8 mouse cellular contexts compared by ENCODE assay signal in the genomic region with DNA sequence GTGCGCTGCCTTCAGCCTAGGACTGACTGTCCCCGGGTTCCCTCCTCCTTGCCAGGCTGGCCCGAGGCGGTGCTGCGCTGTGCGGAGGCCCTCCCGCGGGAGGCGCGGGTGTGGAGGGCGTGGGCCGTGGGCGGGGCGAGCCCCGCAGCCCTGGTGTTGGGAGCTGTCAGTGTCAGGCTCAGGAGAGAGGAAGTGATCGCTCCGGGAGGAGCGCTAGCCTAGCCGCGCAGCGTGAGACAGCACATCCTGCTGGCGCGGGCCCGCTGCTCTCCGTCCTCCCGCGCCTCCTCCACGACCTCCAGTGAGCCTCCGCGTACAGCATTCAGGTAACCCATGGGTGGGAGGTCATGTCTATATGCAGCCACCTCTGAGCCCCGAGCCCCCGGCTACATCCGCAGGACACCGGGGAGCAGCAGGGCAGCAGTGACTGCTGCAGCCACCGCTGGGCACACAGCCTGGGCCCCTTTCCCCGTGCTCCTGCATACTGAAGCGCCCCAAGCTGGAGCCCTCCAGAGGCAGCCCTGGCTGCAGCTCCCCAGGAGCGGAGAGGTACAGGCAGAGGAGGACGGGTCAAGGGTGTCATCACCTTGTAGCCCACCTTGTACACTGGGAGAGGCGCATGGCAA. TPM values are rescaled to one million over a fixed set of nuclear protein-coding genes. Genes with fewer than 3 reads are reported as not detected.
A peak's percentile ranks its signal among the peaks of the same experiment; 100 is the strongest.
DNase-seq lines count a peak whose midpoint lies in the region; ATAC-seq and TF ChIP-seq lines count a peak whose summit lies in the region.

Gene Dync1i1, plus strand, starts transcription at position 29 of the 626 bp plus-strand sequence.

- peak within 1 kb of the TSS; percentile 6 for H3K4me3 ChIP-seq in C2C12 (ENCODE audit: insufficient read depth, poor library complexity, severe bottlenecking)
- peak within 1 kb of the TSS; percentile 40 for H3K4me3 ChIP-seq in forebrain, embryonic 11.5 days (ENCODE audit: low read depth, low read length)
- H3K4me3 ChIP-seq in heart, embryonic 15.5 days: peak within 1 kb of the TSS; percentile 57
- peak within 1 kb of the TSS; percentile 23 for H3K4me3 ChIP-seq in liver, embryonic 15.5 days (replicated peaks)
- peak within 1 kb of the TSS; percentile 62 for H3K4me3 ChIP-seq in olfactory bulb, adult 2 months (ENCODE audit: insufficient read depth, low read depth, low read length)

- H3K27ac ChIP-seq in forebrain, embryonic 11.5 days (ENCODE audit: low read depth, low read length): no peak within 1 kb of the TSS
- H3K27ac ChIP-seq in heart, embryonic 15.5 days: no peak within 1 kb of the TSS
- H3K27ac ChIP-seq in liver, embryonic 15.5 days (replicated peaks): no peak within 1 kb of the TSS
- H3K27ac ChIP-seq in olfactory bulb, adult 2 months (ENCODE audit: insufficient read depth, low read depth, low read length): peak within 1 kb of the TSS; percentile 86

- peaks cover 6% of the 10 kb centered on the region; the same call in 1 of the 2 replicates for H3K4me1 ChIP-seq in forebrain, embryonic 11.5 days (replicated peaks; ENCODE audit: control insufficient read depth, insufficient read depth, low read length)
- H3K4me1 ChIP-seq in heart, embryonic 15.5 days (replicated peaks): peaks cover 7% of the 10 kb centered on the region
- no peaks in the 10 kb centered on the region for H3K4me1 ChIP-seq in liver, embryonic 15.5 days (replicated peaks)
- H3K4me1 ChIP-seq in olfactory bulb, adult 2 months (ENCODE audit: control insufficient read depth, insufficient read depth, low read length): no peaks in the 10 kb centered on the region

- no peaks in the 10 kb centered on the region for H3K9me3 ChIP-seq in forebrain, embryonic 11.5 days (ENCODE audit: control insufficient read depth, low read length)
- no peaks in the 10 kb centered on the region for H3K9me3 ChIP-seq in heart, embryonic 15.5 days (replicated peaks)
- H3K9me3 ChIP-seq in liver, embryonic 15.5 days (replicated peaks): no peaks in the 10 kb centered on the region

- H3K9ac ChIP-seq in forebrain, embryonic 11.5 days (ENCODE audit: low read length): peak within 1 kb of the TSS; percentile 49
- peak within 1 kb of the TSS; percentile 55 for H3K9ac ChIP-seq in heart, embryonic 15.5 days
- no peak within 1 kb of the TSS for H3K9ac ChIP-seq in liver, embryonic 15.5 days

- peak within 1 kb of the TSS; percentile 22 for H3ac ChIP-seq in C2C12 (ENCODE audit: control insufficient read depth, insufficient read length, low read depth)

- no peak for TF ChIP-seq POLR2A in brain, embryonic 14.5 days (IDR thresholded peaks at IDR 0.05; ENCODE audit: borderline replicate concordance, extremely low read depth, insufficient read depth, insufficient read length, poor library complexity, severe bottlenecking)
- peak; percentile 60; the same call in 1 of the 2 replicates for TF ChIP-seq POLR2A in olfactory bulb, adult 2 months (IDR thresholded peaks at IDR 0.05; ENCODE audit: insufficient read depth, low read depth, low read length)

- H3K79me2 ChIP-seq in C2C12 (ENCODE audit: control insufficient read depth, insufficient read depth): no peaks in the 10 kb centered on the region

- no peak for TF ChIP-seq CTCF in C2C12 (IDR thresholded peaks at IDR 0.05; ENCODE audit: control insufficient read depth, insufficient read depth, insufficient read length)
- no peak for TF ChIP-seq CTCF in brain, embryonic 14.5 days (IDR thresholded peaks at IDR 0.05; ENCODE audit: borderline replicate concordance, extremely low read depth, insufficient read depth, insufficient read length)
- no peak for TF ChIP-seq CTCF in olfactory bulb, adult 2 months (IDR thresholded peaks at IDR 0.05; ENCODE audit: insufficient read depth, low read depth, low read length)

- peak within 1 kb of the TSS; percentile 79 for H3K4me2 ChIP-seq in forebrain, embryonic 11.5 days (ENCODE audit: low read depth, low read length, severe bottlenecking)
- peak within 1 kb of the TSS; percentile 93 for H3K4me2 ChIP-seq in heart, embryonic 15.5 days
- H3K4me2 ChIP-seq in liver, embryonic 15.5 days: peak within 1 kb of the TSS; percentile 53

- H3K36me3 ChIP-seq in C2C12 (ENCODE audit: control insufficient read depth, insufficient read depth): no peaks in the 10 kb centered on the region
- H3K36me3 ChIP-seq in forebrain, embryonic 11.5 days (ENCODE audit: control insufficient read depth, insufficient read depth, low read length): no peaks in the 10 kb centered on the region
- no peaks in the 10 kb centered on the region for H3K36me3 ChIP-seq in heart, embryonic 15.5 days
- H3K36me3 ChIP-seq in liver, embryonic 15.5 days (replicated peaks): no peaks in the 10 kb centered on the region

- DNase-seq in brain, embryonic 14.5 days (ENCODE audit: low read depth): peak; percentile 79
- peak; percentile 71 for DNase-seq in forebrain, embryonic 11.5 days (ENCODE audit: low spot score)
- DNase-seq in kidney, postnatal 4 days: peak; percentile 51 to 65
- no peak for DNase-seq in spleen, postnatal 4 days (ENCODE audit: low spot score in 2 of 2)

- ATAC-seq in forebrain, embryonic 11.5 days (replicated peaks; ENCODE audit: low FRiP score): peak; percentile 89
- peak; percentile 75 for ATAC-seq in heart, embryonic 15.5 days (replicated peaks; ENCODE audit: insufficient number of reproducible peaks, insufficient read depth, low FRiP score, low read depth)
- 0 out of 2 replicates have a peak, but pooled peaks have one; percentile 42 for ATAC-seq in liver, embryonic 15.5 days (ENCODE audit: insufficient read depth)

- H3K79me3 ChIP-seq in C2C12 (ENCODE audit: low read depth): no peaks in the 10 kb centered on the region

- under 1% methylated on average over 40 of the region's 40 CpGs for WGBS in forebrain, embryonic 11.5 days
- under 1% methylated on average over 37 of the region's 40 CpGs for WGBS in heart, embryonic 15.5 days
- 1% methylated on average over 40 of the region's 40 CpGs for WGBS in liver, embryonic 15.5 days (ENCODE audit: insufficient replicate concordance)
- under 1% methylated on average over 35 of the region's 40 CpGs for WGBS in olfactory bulb, adult 2 months

- H3K27me3 ChIP-seq in C2C12 (ENCODE audit: control insufficient read depth, insufficient read depth, insufficient read length): peaks cover 4% of the 10 kb centered on the region
- H3K27me3 ChIP-seq in forebrain, embryonic 11.5 days (ENCODE audit: control insufficient read depth, insufficient read depth, low read length): peaks cover 3% of the 10 kb centered on the region; the same call in 1 of the 2 replicates
- no peaks in the 10 kb centered on the region for H3K27me3 ChIP-seq in heart, embryonic 15.5 days
- peaks cover 21% of the 10 kb centered on the region for H3K27me3 ChIP-seq in liver, embryonic 15.5 days

TF ChIP-seq in C2C12, 6 proteins besides CTCF, POLR2A, EP300 and RAD21:
- no peak for TF ChIP-seq MYOD1 (IDR thresholded peaks at IDR 0.05; ENCODE audit: control insufficient read depth, insufficient read length, low read depth)

RNA-seq across cellular contexts. Expression of gene Dync1i1, which starts in this region (rescaled TPM):
- polyA plus RNA-seq in C2C12 (2012; fragmentation: generic; extraction: Trizol): 0.26 TPM
- polyA plus RNA-seq in brain, embryonic 14.5 days (2012; rRNA removed): 19.3 and 35.9 TPM in 2 replicates
- polyA plus RNA-seq in forebrain, embryonic 11.5 days (2014; fragmentation: Nextera tagmentation; extraction: Ambion mirVana): 1.6 and 2.0 TPM in 2 replicates
- 1.6 and 1.8 TPM in 2 replicates for polyA plus RNA-seq in heart, embryonic 15.5 days (2015; fragmentation: Nextera tagmentation; extraction: Ambion mirVana)
- 0.07 TPM in 2 replicates for polyA plus RNA-seq in liver, embryonic 15.5 days (2015; fragmentation: Nextera tagmentation; extraction: Ambion mirVana)
- 116 TPM in 1 of 2 replicates, not detected in the other for polyA plus RNA-seq in olfactory bulb, adult 2 months (2012; ENCODE audit: insufficient read depth, insufficient read length, low replicate concordance, missing spikeins)

Comparison
In these comparisons a context has a peak if more than half of its experiments do, and no peak if none do; other contexts are left out.
1. Peak in ATAC-seq, H3K4me3 ChIP-seq and H3K4me2 ChIP-seq in liver, embryonic 15.5 days; RNA of the gene not detected or under 1 TPM.
2. H3K4me3 ChIP-seq: peak in every context shown above with its lines; median percentile 62 in olfactory bulb, adult 2 months; 57 in heart, embryonic 15.5 days; 40 in forebrain, embryonic 11.5 days; 23 in liver, embryonic 15.5 days; 6 in C2C12.
3. DNase-seq: peak in brain, embryonic 14.5 days (single experiment), forebrain, embryonic 11.5 days (single experiment) and kidney, postnatal 4 days (2 of 2); none in spleen, postnatal 4 days (0 of 2).
4. Peak in every context shown above with its lines, with median percentiles within 50 percentile points of each other: ATAC-seq and H3K4me2 ChIP-seq.